Mouse (Mus musculus): ENCODE data around the gene Ddr1.

DNA sequence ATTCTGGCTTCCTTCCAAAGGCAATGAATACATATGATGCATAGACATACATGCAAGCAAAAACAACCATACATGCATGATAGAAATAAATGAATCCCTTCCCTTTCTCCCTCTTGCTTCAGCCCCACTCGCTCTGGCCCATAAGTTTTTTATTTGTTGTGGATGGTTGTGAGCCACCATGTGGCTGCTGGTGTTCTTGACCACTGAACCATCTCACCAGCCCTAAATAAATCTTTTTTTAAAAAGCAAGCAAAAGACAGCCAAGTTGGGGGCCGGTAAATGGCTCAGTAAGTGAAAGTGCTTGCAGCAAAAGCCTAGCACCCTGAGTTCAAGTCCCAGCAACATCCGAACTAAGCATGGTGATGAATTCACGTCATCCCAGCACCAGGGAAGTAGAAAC lies 24.4 kb upstream of the Ddr1 start:
- TF ChIP-seq CTCF (IDR thresholded peaks at IDR 0.05; ENCODE audit: low read depth) (no peak), EP300 (IDR thresholded peaks at IDR 0.05; ENCODE audit: low read depth) (no peak)

All from liver, embryonic 14.5 days (tissue).